In genomic region chr9:34695646-34696045, GRCm38 (mm10) we compare ENCODE assay signal across 27 mouse cellular contexts.
DNase-seq lines count a peak whose midpoint lies in the region; ATAC-seq lines count a peak whose summit lies in the region.
"Had no signal": no experiment of that assay in that cellular context is flagged by ENCODE, and none has a peak within 500 bp of the region (broad histone marks: within the 10 kb centered on the region; RNA-seq: fewer than 3 reads in every experiment).

No protein-coding gene starts in this region.

- H3K27ac ChIP-seq in kidney, embryonic 16.5 days (ENCODE audit: low read length): no peak overlapping the region
- H3K27ac ChIP-seq: embryonic facial prominence, embryonic 13.5 days; embryonic facial prominence, embryonic 15.5 days; forebrain, embryonic 10.5 days; forebrain, embryonic 12.5 days had no signal

- no peaks in the 10 kb centered on the region for H3K27me3 ChIP-seq in kidney, embryonic 16.5 days (ENCODE audit: insufficient read depth, low read length)
- H3K27me3 ChIP-seq: embryonic facial prominence, embryonic 13.5 days; embryonic facial prominence, embryonic 15.5 days; Patski had no signal

- H3K4me1 ChIP-seq in kidney, embryonic 16.5 days (ENCODE audit: insufficient read depth, low read length): no peaks in the 10 kb centered on the region
- H3K4me1 ChIP-seq: embryonic facial prominence, embryonic 13.5 days; embryonic facial prominence, embryonic 15.5 days had no signal

- H3K4me3 ChIP-seq in kidney, embryonic 16.5 days (ENCODE audit: low read length): no peak overlapping the region
- H3K4me3 ChIP-seq: embryonic facial prominence, embryonic 13.5 days; embryonic facial prominence, embryonic 15.5 days; erythroblast, embryonic 14.5 days; forebrain, embryonic 10.5 days; forebrain, embryonic 12.5 days had no signal

- DNase-seq in cerebellum, adult 11-12 months: peak; percentile 20
- no peak for DNase-seq in frontal cortex, postnatal 10 days (ENCODE audit: low spot score in 2 of 2)
- DNase-seq in kidney, adult 18-20 months: no peak
- DNase-seq in retina, postnatal 1 day: peak; percentile 42
- DNase-seq in retina, embryonic 14.5 days (ENCODE audit: low spot score): no peak
- DNase-seq: adrenal gland, adult 8-10 months; adrenal gland, postnatal 14 days; adrenal gland, postnatal 36 days; B cell, adult 2 months; cerebellum, adult 8-10 months; cerebellum, adult 9-11 months; cerebellum, postnatal 36 days; embryo, embryonic 11 days had no signal

- H3K9me3 ChIP-seq in kidney, embryonic 16.5 days (ENCODE audit: low read length): no peaks in the 10 kb centered on the region
- H3K9me3 ChIP-seq: embryonic facial prominence, embryonic 13.5 days; embryonic facial prominence, embryonic 15.5 days; forebrain, embryonic 10.5 days; forebrain, embryonic 12.5 days had no signal

- no peak for ATAC-seq in cerebellum, adult (ENCODE audit: insufficient number of reproducible peaks, low FRiP score, low TSS enrichment)
- ATAC-seq in frontal cortex, adult (ENCODE audit: low TSS enrichment): peak; percentile 68
- peak; percentile 59 for ATAC-seq in kidney, embryonic 16.5 days (ENCODE audit: low FRiP score, low TSS enrichment)
- ATAC-seq: activated CD4-positive, CD25-positive, alpha-beta regulatory T cell, adult 4 months; CD4-positive, CD25-positive, alpha-beta regulatory T cell, adult 4 months; forebrain, embryonic 14.5 days; forebrain, embryonic 16.5 days; Patski had no signal

- H3K9ac ChIP-seq in kidney, embryonic 16.5 days (replicated peaks; ENCODE audit: low read length): no peak overlapping the region
- H3K9ac ChIP-seq: embryonic facial prominence, embryonic 13.5 days; embryonic facial prominence, embryonic 15.5 days; forebrain, embryonic 12.5 days had no signal

- no peaks in the 10 kb centered on the region for H3K36me3 ChIP-seq in kidney, embryonic 16.5 days (ENCODE audit: insufficient read depth, low read length)
- H3K36me3 ChIP-seq: embryonic facial prominence, embryonic 13.5 days; embryonic facial prominence, embryonic 15.5 days; forebrain, embryonic 10.5 days; forebrain, embryonic 12.5 days; G1E had no signal

- 67% methylated on average over 5 of the region's 5 CpGs for WGBS in kidney, embryonic 16.5 days

- H3K4me2 ChIP-seq in kidney, embryonic 16.5 days (replicated peaks; ENCODE audit: low read depth, low read length): no peak overlapping the region
- H3K4me2 ChIP-seq: embryonic facial prominence, embryonic 13.5 days; embryonic facial prominence, embryonic 15.5 days; forebrain, embryonic 12.5 days had no signal

Comparison
In these comparisons a context has a peak if more than half of its experiments do, and no peak if none do; other contexts are left out.
1. DNase-seq: peak in cerebellum, adult 11-12 months (single experiment) and retina, postnatal 1 day (single experiment); none in frontal cortex, postnatal 10 days (0 of 2), kidney, adult 18-20 months (single experiment) and retina, embryonic 14.5 days (single experiment).